Mouse (Mus musculus): ENCODE results near the gene Nr4a1.

- TF ChIP-seq CTCF (IDR thresholded peaks at IDR 0.05; ENCODE audit: low read depth) (no peak), EP300 (IDR thresholded peaks at IDR 0.05; ENCODE audit: low read depth) (no peak)
Measured at GRCm38 (mm10) chr15:101312006-101312405, 57.9 kb downstream of the Nr4a1 start.
